Mouse (Mus musculus): Measurements from ENCODE around the gene Slc35g2. TPM values are rescaled to one million over a fixed set of nuclear protein-coding genes. Genes with fewer than 3 reads are reported as not detected.

Slc35g2 gene
- polyA plus RNA-seq, 1 experiment: not detected

- no peaks in the 10 kb centered on the region for H3K36me3 ChIP-seq (ENCODE audit: control insufficient read depth, insufficient read depth)
- no peaks in the 10 kb centered on the region for H3K27me3 ChIP-seq (ENCODE audit: control insufficient read depth, insufficient read depth, insufficient read length)
- no peaks in the 10 kb centered on the region for H3K79me2 ChIP-seq (ENCODE audit: control insufficient read depth, insufficient read depth)
- no peak for TF ChIP-seq MYOG (IDR thresholded peaks at IDR 0.05; ENCODE audit: control insufficient read depth, extremely low read depth, insufficient read length)
- no peak overlapping the region for H3K4me3 ChIP-seq (ENCODE audit: insufficient read depth, poor library complexity, severe bottlenecking)
- H3ac ChIP-seq (ENCODE audit: control insufficient read depth, insufficient read length, low read depth): no peak overlapping the region
- H3K79me3 ChIP-seq (ENCODE audit: low read depth): no peaks in the 10 kb centered on the region
Observed at GRCm38 (mm10) chr9:100555686-100556085, 15.2 kb downstream of the Slc35g2 start.

- Histone ChIP-seq H3K36me3 (ENCODE audit: control insufficient read depth, insufficient read depth) (no peaks in the 10 kb centered on the region), H3K27me3 (ENCODE audit: control insufficient read depth, insufficient read depth, insufficient read length) (no peaks in the 10 kb centered on the region), H3K79me3 (ENCODE audit: low read depth) (peaks cover 22% of the 10 kb centered on the region), H3K79me2 (ENCODE audit: control insufficient read depth, insufficient read depth) (peaks cover 25% of the 10 kb centered on the region), H3ac (ENCODE audit: control insufficient read depth, insufficient read length, low read depth) (no peak overlapping the region), H3K4me3 (ENCODE audit: insufficient read depth, poor library complexity, severe bottlenecking) (no peak overlapping the region)
- TF ChIP-seq FOSL1 (IDR thresholded peaks at IDR 0.05; ENCODE audit: insufficient read depth, low read length, poor library complexity, severe bottlenecking): no peak
- TF ChIP-seq MYOD1 (IDR thresholded peaks at IDR 0.05; ENCODE audit: control insufficient read depth, insufficient read length, low read depth): no peak
- TF ChIP-seq USF1 (IDR thresholded peaks at IDR 0.05; ENCODE audit: low read depth): no peak
- TF ChIP-seq MAX (IDR thresholded peaks at IDR 0.05): no peak
- no peak for TF ChIP-seq CEBPB (IDR thresholded peaks at IDR 0.05; ENCODE audit: low read depth)
- TF ChIP-seq CTCF (IDR thresholded peaks at IDR 0.05; ENCODE audit: control insufficient read depth, insufficient read depth, insufficient read length): no peak
- no peak for TF ChIP-seq MYOG (IDR thresholded peaks at IDR 0.05; ENCODE audit: control insufficient read depth, extremely low read depth, insufficient read length)
Observed at GRCm38 (mm10) chr9:100548313-100548712, 22.6 kb downstream of the Slc35g2 start.

GRCm38 (mm10) chr9:100546594-100546910, 24.3 kb downstream of the Slc35g2 start:
- Histone ChIP-seq H3ac (ENCODE audit: control insufficient read depth, insufficient read length, low read depth) (peak overlapping the region; percentile 27), H3K27me3 (ENCODE audit: control insufficient read depth, insufficient read depth, insufficient read length) (no peaks in the 10 kb centered on the region), H3K79me3 (ENCODE audit: low read depth) (peaks cover 39% of the 10 kb centered on the region), H3K79me2 (ENCODE audit: control insufficient read depth, insufficient read depth) (peaks cover 43% of the 10 kb centered on the region), H3K36me3 (ENCODE audit: control insufficient read depth, insufficient read depth) (no peaks in the 10 kb centered on the region), H3K4me3 (ENCODE audit: insufficient read depth, poor library complexity, severe bottlenecking) (peak overlapping the region; percentile 72)
- TF ChIP-seq USF1 (IDR thresholded peaks at IDR 0.05; ENCODE audit: low read depth) (no peak), MYOG (IDR thresholded peaks at IDR 0.05; ENCODE audit: control insufficient read depth, extremely low read depth, insufficient read length) (no peak), CEBPB (IDR thresholded peaks at IDR 0.05; ENCODE audit: low read depth) (no peak), MYOD1 (IDR thresholded peaks at IDR 0.05; ENCODE audit: control insufficient read depth, insufficient read length, low read depth) (no peak), CTCF (IDR thresholded peaks at IDR 0.05; ENCODE audit: control insufficient read depth, insufficient read depth, insufficient read length) (no peak), MAX (IDR thresholded peaks at IDR 0.05) (no peak), FOSL1 (IDR thresholded peaks at IDR 0.05; ENCODE audit: insufficient read depth, low read length, poor library complexity, severe bottlenecking) (no peak)

GRCm38 (mm10) chr9:100545715-100546593, 24.9 kb downstream of the Slc35g2 start, which contains the start of gene Nck1:
Gene Nck1 (minus strand): TSS chr9:100546134.
- Histone ChIP-seq H3K79me3 (ENCODE audit: low read depth) (peaks cover 45% of the 10 kb centered on the region), H3K36me3 (ENCODE audit: control insufficient read depth, insufficient read depth) (no peaks in the 10 kb centered on the region), H3K27me3 (ENCODE audit: control insufficient read depth, insufficient read depth, insufficient read length) (no peaks in the 10 kb centered on the region), H3ac (ENCODE audit: control insufficient read depth, insufficient read length, low read depth) (peak within 1 kb of the TSS; percentile 70), H3K4me3 (ENCODE audit: insufficient read depth, poor library complexity, severe bottlenecking) (peak within 1 kb of the TSS; percentile 72), H3K79me2 (ENCODE audit: control insufficient read depth, insufficient read depth) (peaks cover 49% of the 10 kb centered on the region)
- TF ChIP-seq CTCF (IDR thresholded peaks at IDR 0.05; ENCODE audit: control insufficient read depth, insufficient read depth, insufficient read length): peak; percentile 89
- no peak for TF ChIP-seq CEBPB (IDR thresholded peaks at IDR 0.05; ENCODE audit: low read depth)

- Histone ChIP-seq H3ac (ENCODE audit: control insufficient read depth, insufficient read length, low read depth) (peak overlapping the region; percentile 70), H3K27me3 (ENCODE audit: control insufficient read depth, insufficient read depth, insufficient read length) (no peaks in the 10 kb centered on the region), H3K79me2 (ENCODE audit: control insufficient read depth, insufficient read depth) (peaks cover 57% of the 10 kb centered on the region), H3K36me3 (ENCODE audit: control insufficient read depth, insufficient read depth) (no peaks in the 10 kb centered on the region), H3K4me3 (ENCODE audit: insufficient read depth, poor library complexity, severe bottlenecking) (peak overlapping the region; percentile 72), H3K79me3 (ENCODE audit: low read depth) (peaks cover 53% of the 10 kb centered on the region)
- TF ChIP-seq MAX (IDR thresholded peaks at IDR 0.05): no peak
- no peak for TF ChIP-seq MYOD1 (IDR thresholded peaks at IDR 0.05; ENCODE audit: control insufficient read depth, insufficient read length, low read depth)
- no peak for TF ChIP-seq USF1 (IDR thresholded peaks at IDR 0.05; ENCODE audit: low read depth)
- no peak for TF ChIP-seq MYOG (IDR thresholded peaks at IDR 0.05; ENCODE audit: control insufficient read depth, extremely low read depth, insufficient read length)
- TF ChIP-seq CEBPB (IDR thresholded peaks at IDR 0.05; ENCODE audit: low read depth): no peak
- no peak for TF ChIP-seq FOSL1 (IDR thresholded peaks at IDR 0.05; ENCODE audit: insufficient read depth, low read length, poor library complexity, severe bottlenecking)
- TF ChIP-seq CTCF (IDR thresholded peaks at IDR 0.05; ENCODE audit: control insufficient read depth, insufficient read depth, insufficient read length): no peak
Observed at GRCm38 (mm10) chr9:100544948-100545714, 25.8 kb downstream of the Slc35g2 start.

Measured in C2C12 (cell line).